ENCODE assay signal across 18 mouse cellular contexts in the genomic region with DNA sequence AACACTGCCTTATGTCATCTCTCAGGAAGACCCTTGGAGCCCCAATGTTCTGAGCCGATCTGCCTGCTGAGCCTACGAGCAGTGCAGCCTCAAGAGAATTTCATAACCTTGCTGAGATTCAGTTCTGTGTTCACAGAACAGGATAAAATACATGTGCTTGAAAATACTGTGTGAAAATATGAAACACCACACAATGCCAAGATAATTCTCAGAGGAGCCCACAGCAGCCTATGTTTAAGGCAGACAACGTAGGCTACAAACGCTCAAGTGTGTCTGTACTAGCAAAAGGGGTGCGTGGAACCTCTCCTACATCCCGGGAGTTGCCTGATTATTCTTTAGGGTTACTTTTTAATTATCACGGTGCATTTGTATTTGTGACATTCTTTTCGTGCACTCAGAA.
DNase-seq lines count a peak whose midpoint lies in the region; ATAC-seq lines count a peak whose summit lies in the region.
"Had no signal": no experiment of that assay in that cellular context is flagged by ENCODE, and none has a peak within 500 bp of the region (broad histone marks: within the 10 kb centered on the region; RNA-seq: fewer than 3 reads in every experiment).

No protein-coding gene starts in this region.

- no peaks in the 10 kb centered on the region for H3K36me3 ChIP-seq in heart, embryonic 16.5 days (ENCODE audit: control insufficient read depth, insufficient read depth)
- H3K36me3 ChIP-seq in embryonic facial prominence, embryonic 10.5 days (replicated peaks), result no peaks in the 10 kb centered on the region
- no peaks in the 10 kb centered on the region for H3K36me3 ChIP-seq in embryonic facial prominence, embryonic 11.5 days (replicated peaks; ENCODE audit: control insufficient read depth, insufficient read depth, low read depth, low read length)
- H3K36me3 ChIP-seq in limb, embryonic 12.5 days, result no peaks in the 10 kb centered on the region
- H3K36me3 ChIP-seq: forebrain, embryonic 10.5 days; hindbrain, embryonic 10.5 days; lung, embryonic 15.5 days had no signal

- WGBS in heart, embryonic 16.5 days, result 70% methylated on average over 8 of the region's 8 CpGs
- 79% methylated on average over 8 of the region's 8 CpGs for WGBS in embryonic facial prominence, embryonic 10.5 days
- WGBS in embryonic facial prominence, embryonic 11.5 days, result 76% methylated on average over 8 of the region's 8 CpGs
- 73% methylated on average over 8 of the region's 8 CpGs for WGBS in limb, embryonic 12.5 days

- H3K9ac ChIP-seq in heart, embryonic 16.5 days (ENCODE audit: low read length), result no peak overlapping the region
- no peak overlapping the region for H3K9ac ChIP-seq in embryonic facial prominence, embryonic 11.5 days (replicated peaks; ENCODE audit: low read length)
- no peak overlapping the region for H3K9ac ChIP-seq in limb, embryonic 12.5 days (replicated peaks)
- H3K9ac ChIP-seq: forebrain, postnatal 0 days; liver, embryonic 14.5 days; lung, embryonic 15.5 days had no signal

- H3K4me3 ChIP-seq in heart, embryonic 16.5 days (ENCODE audit: low read length), result no peak overlapping the region
- no peak overlapping the region; the same call in 1 of the 2 replicates for H3K4me3 ChIP-seq in embryonic facial prominence, embryonic 10.5 days
- no peak overlapping the region for H3K4me3 ChIP-seq in embryonic facial prominence, embryonic 11.5 days (ENCODE audit: low read depth, low read length)
- H3K4me3 ChIP-seq in limb, embryonic 12.5 days (replicated peaks), result no peak overlapping the region
- H3K4me3 ChIP-seq: forebrain, embryonic 10.5 days; hindbrain, embryonic 10.5 days; lung, embryonic 15.5 days had no signal

- no peaks in the 10 kb centered on the region for H3K9me3 ChIP-seq in heart, embryonic 16.5 days (replicated peaks; ENCODE audit: control insufficient read depth, low read length)
- no peaks in the 10 kb centered on the region for H3K9me3 ChIP-seq in embryonic facial prominence, embryonic 10.5 days
- no peaks in the 10 kb centered on the region for H3K9me3 ChIP-seq in embryonic facial prominence, embryonic 11.5 days (replicated peaks; ENCODE audit: control insufficient read depth, low read length)
- no peaks in the 10 kb centered on the region for H3K9me3 ChIP-seq in limb, embryonic 12.5 days
- H3K9me3 ChIP-seq: forebrain, embryonic 10.5 days; hindbrain, embryonic 10.5 days; lung, embryonic 15.5 days had no signal

- no peak for ATAC-seq in heart, embryonic 16.5 days (replicated peaks; ENCODE audit: extremely low read depth, insufficient read depth, low FRiP score)
- no peak for ATAC-seq in embryonic facial prominence, embryonic 11.5 days (replicated peaks; ENCODE audit: insufficient number of reproducible peaks, low FRiP score, low TSS enrichment, low read depth)
- no peak for ATAC-seq in limb, embryonic 12.5 days (ENCODE audit: insufficient number of reproducible peaks, insufficient read depth, low FRiP score, low TSS enrichment, low read depth)
- ATAC-seq: forebrain, postnatal 0 days had no signal

- H3K4me2 ChIP-seq in heart, embryonic 16.5 days (ENCODE audit: low read depth, low read length), result peak overlapping the region; percentile 44
- H3K4me2 ChIP-seq in embryonic facial prominence, embryonic 11.5 days (ENCODE audit: low read depth, low read length), result no peak overlapping the region
- peak overlapping the region; percentile 22; the same call in 1 of the 2 replicates for H3K4me2 ChIP-seq in limb, embryonic 12.5 days
- H3K4me2 ChIP-seq: lung, embryonic 15.5 days had no signal

- peaks cover 2% of the 10 kb centered on the region; the same call in 1 of the 2 replicates for H3K4me1 ChIP-seq in heart, embryonic 16.5 days (ENCODE audit: control insufficient read depth, insufficient read depth, low read length)
- H3K4me1 ChIP-seq in embryonic facial prominence, embryonic 10.5 days, result peaks cover 11% of the 10 kb centered on the region
- no peaks in the 10 kb centered on the region for H3K4me1 ChIP-seq in embryonic facial prominence, embryonic 11.5 days (ENCODE audit: control insufficient read depth, insufficient read depth, low read length)
- H3K4me1 ChIP-seq in limb, embryonic 12.5 days (replicated peaks), result 0 out of 2 replicates have a peak, but pooled peaks cover 5% of the 10 kb centered on the region
- H3K4me1 ChIP-seq: forebrain, embryonic 10.5 days; hindbrain, embryonic 10.5 days; lung, embryonic 15.5 days had no signal

- no peak for DNase-seq in heart, postnatal 10 days
- DNase-seq in embryonic facial prominence, embryonic 10.5 days (ENCODE audit: low spot score), result no peak
- no peak for DNase-seq in embryonic facial prominence, embryonic 11.5 days (ENCODE audit: low spot score)
- DNase-seq in embryo, embryonic 10.5 days (ENCODE audit: low spot score), result no peak
- no peak for DNase-seq in lung, postnatal 10 days
- DNase-seq: cerebellum, adult 18-20 months; forebrain, postnatal 0 days; kidney, adult 18-20 months; layer of hippocampus, postnatal 36 days; right cerebral cortex, postnatal 4 days; thymus, postnatal 25 days had no signal

- intact Hi-C loops in heart, postnatal 10 days (cut with DNase I), result no loop called here

- H3K27ac ChIP-seq in heart, embryonic 16.5 days (ENCODE audit: low read length), result peak overlapping the region; percentile 5; the same call in 1 of the 2 replicates
- H3K27ac ChIP-seq in embryonic facial prominence, embryonic 10.5 days (replicated peaks), result peak overlapping the region; percentile 62
- 0 out of 2 replicates have a peak overlapping the region, but pooled peaks have one; percentile 63 for H3K27ac ChIP-seq in embryonic facial prominence, embryonic 11.5 days (replicated peaks; ENCODE audit: low read depth, low read length)
- peak overlapping the region; percentile 62 for H3K27ac ChIP-seq in limb, embryonic 12.5 days
- H3K27ac ChIP-seq: forebrain, embryonic 10.5 days; hindbrain, embryonic 10.5 days; kidney, postnatal 0 days; liver, embryonic 14.5 days; lung, embryonic 15.5 days had no signal

- no peaks in the 10 kb centered on the region for H3K27me3 ChIP-seq in heart, embryonic 16.5 days (ENCODE audit: control insufficient read depth, insufficient read depth, low read length)
- H3K27me3 ChIP-seq in embryonic facial prominence, embryonic 10.5 days (replicated peaks; ENCODE audit: low read depth, poor library complexity, severe bottlenecking), result no peaks in the 10 kb centered on the region
- no peaks in the 10 kb centered on the region for H3K27me3 ChIP-seq in embryonic facial prominence, embryonic 11.5 days (ENCODE audit: control insufficient read depth, insufficient read depth, low read length)
- no peaks in the 10 kb centered on the region for H3K27me3 ChIP-seq in limb, embryonic 12.5 days
- H3K27me3 ChIP-seq: lung, embryonic 15.5 days had no signal

Comparison
In these comparisons a context has a peak if more than half of its experiments do, and no peak if none do; other contexts are left out.
1. H3K27ac ChIP-seq: peak in every context shown above with its lines; median percentile 63 in embryonic facial prominence, embryonic 11.5 days; 62 in embryonic facial prominence, embryonic 10.5 days; 62 in limb, embryonic 12.5 days; 5 in heart, embryonic 16.5 days.